7 mouse cellular contexts compared by ENCODE assay signal in the genomic region with DNA sequence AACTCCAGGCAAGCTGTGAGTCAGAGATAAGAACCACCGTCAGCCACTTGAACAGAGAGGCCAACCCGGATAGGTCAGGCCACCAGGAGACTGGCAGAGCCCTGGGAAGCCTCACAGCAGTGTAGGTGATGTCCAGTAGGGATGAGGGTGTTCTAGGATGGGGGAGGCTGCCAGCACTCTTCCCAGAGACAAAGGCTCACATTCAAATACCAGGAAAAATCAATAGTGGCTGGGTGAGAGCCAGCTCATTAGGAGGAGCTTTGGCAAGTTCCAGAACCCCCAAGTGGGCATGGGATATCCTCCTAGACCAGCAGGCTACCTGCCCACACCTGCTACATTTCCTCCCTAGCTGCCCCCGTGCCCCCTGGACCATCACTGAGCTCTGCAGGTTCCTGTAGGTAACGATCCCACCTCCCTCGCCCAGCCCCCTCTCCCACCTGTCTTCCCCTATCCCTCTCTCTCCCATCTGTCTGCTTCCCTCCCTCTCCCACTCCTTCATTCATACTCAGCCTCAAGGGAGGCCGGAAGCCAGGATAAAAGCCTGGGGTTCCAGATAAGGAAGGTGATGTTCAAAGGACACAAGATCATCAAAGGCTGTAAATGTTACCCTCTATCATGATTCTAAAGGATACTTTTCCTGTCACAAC. TPM values are rescaled to one million over a fixed set of nuclear protein-coding genes. Genes with fewer than 3 reads are reported as not detected.
DNase-seq lines count a peak whose midpoint lies in the region; ATAC-seq and TF ChIP-seq lines count a peak whose summit lies in the region.

No protein-coding gene starts in this region.

- WGBS in neural tube, embryonic 14.5 days: 67% methylated on average over 6 of the region's 6 CpGs
- WGBS in neural tube, embryonic 15.5 days: 73% methylated on average over 6 of the region's 6 CpGs
- 15% methylated on average over 6 of the region's 6 CpGs for WGBS in liver, embryonic 14.5 days (ENCODE audit: insufficient replicate concordance)

- peak; percentile 31; the same call in 1 of the 2 replicates for TF ChIP-seq CTCF in liver, embryonic 14.5 days (IDR thresholded peaks at IDR 0.05; ENCODE audit: low read depth)

- no peak overlapping the region for H3K4me3 ChIP-seq in neural tube, embryonic 14.5 days (ENCODE audit: low read depth, low read length)
- H3K4me3 ChIP-seq in neural tube, embryonic 15.5 days (replicated peaks): no peak overlapping the region
- peak overlapping the region; percentile 53 for H3K4me3 ChIP-seq in erythroblast, embryonic 14.5 days (replicated peaks)
- peak overlapping the region; percentile 0 to 1; a peak in 3 of 4 replicates for H3K4me3 ChIP-seq in liver, embryonic 14.5 days (ENCODE audit: insufficient read depth in 1 of 2, low read depth in 2 of 2, low read length in 2 of 2)

- ATAC-seq in neural tube, embryonic 14.5 days (ENCODE audit: low read depth): peak; percentile 50; the same call in 1 of the 2 replicates
- no peak for ATAC-seq in neural tube, embryonic 15.5 days (ENCODE audit: low FRiP score)
- peak; percentile 95 for ATAC-seq in liver, embryonic 14.5 days (ENCODE audit: insufficient read depth)

- no peak overlapping the region for H3K27ac ChIP-seq in neural tube, embryonic 14.5 days (ENCODE audit: low read depth, low read length)
- no peak overlapping the region; the same call in 1 of the 2 replicates for H3K27ac ChIP-seq in neural tube, embryonic 15.5 days (replicated peaks)
- peak overlapping the region; percentile 95 for H3K27ac ChIP-seq in liver, embryonic 14.5 days

- H3K27me3 ChIP-seq in neural tube, embryonic 14.5 days (ENCODE audit: control insufficient read depth, insufficient read depth, low read length): no peaks in the 10 kb centered on the region
- H3K27me3 ChIP-seq in neural tube, embryonic 15.5 days (replicated peaks): no peaks in the 10 kb centered on the region
- H3K27me3 ChIP-seq in erythroblast, embryonic 14.5 days (ENCODE audit: control insufficient read depth): no peaks in the 10 kb centered on the region
- no peaks in the 10 kb centered on the region for H3K27me3 ChIP-seq in liver, embryonic 14.5 days (ENCODE audit: control insufficient read depth, insufficient read depth, low read length)

- no peak overlapping the region for H3K4me2 ChIP-seq in neural tube, embryonic 14.5 days (ENCODE audit: low read depth, low read length)
- H3K4me2 ChIP-seq in neural tube, embryonic 15.5 days: no peak overlapping the region
- peak overlapping the region; percentile 64 for H3K4me2 ChIP-seq in liver, embryonic 14.5 days (ENCODE audit: low read depth)

- no peaks in the 10 kb centered on the region for H3K36me3 ChIP-seq in neural tube, embryonic 14.5 days (ENCODE audit: control insufficient read depth, insufficient read depth, low read length)
- H3K36me3 ChIP-seq in neural tube, embryonic 15.5 days: no peaks in the 10 kb centered on the region
- peaks cover 5% of the 10 kb centered on the region for H3K36me3 ChIP-seq in erythroblast, embryonic 14.5 days (ENCODE audit: control insufficient read depth)
- no peaks in the 10 kb centered on the region for H3K36me3 ChIP-seq in liver, embryonic 14.5 days (replicated peaks; ENCODE audit: control insufficient read depth, insufficient read depth, low read depth)

- DNase-seq in liver, embryonic 14.5 days (ENCODE audit: low read depth in 3 of 3, low spot score in 3 of 3): peak; percentile 89 to 91 (median 91)
- DNase-seq in ovary, postnatal 36 days (ENCODE audit: low spot score): no peak
- DNase-seq in kidney, adult 8-10 months: no peak
- no peak for DNase-seq in kidney, postnatal 36 days

- no peaks in the 10 kb centered on the region for H3K9me3 ChIP-seq in neural tube, embryonic 14.5 days (ENCODE audit: control insufficient read depth, low read length)
- no peaks in the 10 kb centered on the region for H3K9me3 ChIP-seq in neural tube, embryonic 15.5 days (replicated peaks)
- H3K9me3 ChIP-seq in erythroblast, embryonic 14.5 days (ENCODE audit: control insufficient read depth, low read length): no peaks in the 10 kb centered on the region
- H3K9me3 ChIP-seq in liver, embryonic 14.5 days (ENCODE audit: control insufficient read depth, low read length): no peaks in the 10 kb centered on the region

- H3K9ac ChIP-seq in neural tube, embryonic 14.5 days (replicated peaks; ENCODE audit: low read depth, low read length): no peak overlapping the region
- H3K9ac ChIP-seq in neural tube, embryonic 15.5 days (replicated peaks): no peak overlapping the region
- H3K9ac ChIP-seq in liver, embryonic 14.5 days (replicated peaks): peak overlapping the region; percentile 66

- H3K4me1 ChIP-seq in neural tube, embryonic 14.5 days (ENCODE audit: control insufficient read depth, insufficient read depth, low read length): peaks cover 9% of the 10 kb centered on the region; the same call in 1 of the 2 replicates
- H3K4me1 ChIP-seq in neural tube, embryonic 15.5 days: peaks cover 20% of the 10 kb centered on the region
- H3K4me1 ChIP-seq in erythroblast, embryonic 14.5 days (ENCODE audit: control insufficient read depth): peaks cover 96% of the 10 kb centered on the region
- peaks cover 76 to 86% of the 10 kb centered on the region in 2 experiments for H3K4me1 ChIP-seq in liver, embryonic 14.5 days (replicated peaks; ENCODE audit: control insufficient read depth in 2 of 2, insufficient read depth in 2 of 2, low read length in 1 of 2)

- TF ChIP-seq EP300 in liver, embryonic 14.5 days (IDR thresholded peaks at IDR 0.05; ENCODE audit: low read depth): 0 out of 2 replicates have a peak, but pooled peaks have one; percentile 33

RNA-seq across cellular contexts. Expression of a gene that starts 20.1 kb away (rescaled TPM):
- polyA plus RNA-seq in neural tube, embryonic 14.5 days (2014; fragmentation: Nextera tagmentation; extraction: Ambion mirVana): 9.3 and 9.7 TPM in 2 replicates
- 5.8 and 6.0 TPM in 2 replicates for polyA plus RNA-seq in neural tube, embryonic 15.5 days (2015; fragmentation: Nextera tagmentation; extraction: Ambion mirVana)
- 0.01 TPM in 1 of 2 replicates, not detected in the other for polyA plus RNA-seq in erythroblast, embryonic 14.5 days (2012)
- polyA plus RNA-seq in liver, embryonic 14.5 days (2012; rRNA removed): 2.1 and 2.6 TPM in 2 replicates
- 2.7 and 2.8 TPM in 2 replicates for polyA plus RNA-seq in liver, embryonic 14.5 days (2014; fragmentation: Nextera tagmentation; extraction: Ambion mirVana)

Comparison
In these comparisons a context has a peak if more than half of its experiments do, and no peak if none do; other contexts are left out.
1. H3K4me3 ChIP-seq: peak in erythroblast, embryonic 14.5 days (single experiment) and liver, embryonic 14.5 days (2 of 2); none in neural tube, embryonic 14.5 days (single experiment) and neural tube, embryonic 15.5 days (single experiment).
2. DNase-seq: peak in liver, embryonic 14.5 days (3 of 3); none in ovary, postnatal 36 days (single experiment), kidney, adult 8-10 months (0 of 2) and kidney, postnatal 36 days (0 of 2).